Mouse (Mus musculus): Measurements from ENCODE around the gene Rrn3. TPM values are rescaled to one million over a fixed set of nuclear protein-coding genes. Genes with fewer than 3 reads are reported as not detected.
A peak's percentile ranks its signal among the peaks of the same experiment; 100 is the strongest.

Gene Rrn3
- total and polyA plus RNA-seq, 3 experiments = 83.5 to 136 (median 93.8) TPM

DNA sequence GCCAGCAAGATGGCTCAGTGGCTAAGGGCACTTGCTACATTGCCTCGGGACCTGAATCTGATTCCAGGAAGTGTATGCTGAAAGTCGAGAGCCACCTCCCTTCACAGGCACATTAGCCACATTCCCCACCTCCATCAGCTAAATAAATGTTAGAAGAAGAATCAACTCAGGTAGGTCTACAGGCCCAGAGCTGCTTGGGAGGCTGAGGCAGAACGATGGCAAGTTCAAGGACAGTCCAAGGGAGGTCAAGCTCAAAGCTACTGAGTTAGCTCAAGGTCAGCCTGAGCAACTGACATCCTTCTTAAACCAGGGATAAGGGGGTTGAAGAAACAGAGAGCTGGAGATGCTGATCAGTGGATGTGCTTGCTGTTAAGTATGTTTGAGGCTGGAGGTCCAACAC, 47.7 kb upstream of the Rrn3 start:
- H3K27me3 ChIP-seq (replicated peaks) = peaks cover 11% of the 10 kb centered on the region
- no peaks in the 10 kb centered on the region for H3K9me3 ChIP-seq (replicated peaks; ENCODE audit: low read length)
- no peak overlapping the region for H3K4me3 ChIP-seq (replicated peaks in 1 of 3; ENCODE audit: low read depth in 2 of 3, low read length in 2 of 3, poor library complexity in 1 of 3)
- no peak overlapping the region for H3K27ac ChIP-seq (ENCODE audit: insufficient read depth, low read depth)
- no peaks in the 10 kb centered on the region for H3K79me2 ChIP-seq (replicated peaks; ENCODE audit: control insufficient read depth, extremely low read depth, insufficient read depth, poor library complexity, severe bottlenecking)
- H3K4me2 ChIP-seq (ENCODE audit: insufficient read depth, low read depth, poor library complexity, severe bottlenecking) = no peak overlapping the region
- TF ChIP-seq CHD2 (IDR thresholded peaks at IDR 0.05; ENCODE audit: low read length) = no peak
- no peak for TF ChIP-seq ZKSCAN1 (IDR thresholded peaks at IDR 0.05; ENCODE audit: borderline replicate concordance, low read depth, low read length)
- TF ChIP-seq ETS1 (conservative IDR thresholded peaks at IDR 0.05; ENCODE audit: low read depth, low read length) = no peak
- no peak for TF ChIP-seq TBP (conservative IDR thresholded peaks at IDR 0.05; ENCODE audit: low read depth, low read length)
- no peak for TF ChIP-seq SIN3A (IDR thresholded peaks at IDR 0.05; ENCODE audit: low read length)
- TF ChIP-seq EP300 (IDR thresholded peaks at IDR 0.05; ENCODE audit: low read length) = no peak
- no peak for TF ChIP-seq USF1 (IDR thresholded peaks at IDR 0.05; ENCODE audit: low read depth, low read length)
- dilution Hi-C loops (cut with MboI; ENCODE audit: extremely low pct_ligation_motif_present, extremely low pct_unique_long_range_greater_than_20kb, low sequenced_read_pairs) (no loop called here), in situ Hi-C loops (cut with MboI; ENCODE audit: low pct_ligation_motif_present, low pct_unique_long_range_greater_than_20kb, low sequenced_read_pairs) (loop anchor here (10.0 to 25.0 kb wide), 2 partner anchors 198 to 295 kb away; no protein-coding TSS in a partner anchor)
- no peak for DNase-seq (ENCODE audit: extremely low read depth)
- 0 out of 4 replicates have a peak, but pooled peaks cover 0 to 5% of the 10 kb centered on the region in 2 experiments for H3K4me1 ChIP-seq (ENCODE audit: control insufficient read depth in 1 of 2, insufficient read depth in 2 of 2)
- H3K9ac ChIP-seq (ENCODE audit: insufficient read depth, low read depth) = no peak overlapping the region
- no peaks in the 10 kb centered on the region for H3K36me3 ChIP-seq (replicated peaks in 1 of 2; ENCODE audit: control insufficient read depth in 1 of 2, insufficient read depth in 1 of 2, low read length in 1 of 2)

DNA sequence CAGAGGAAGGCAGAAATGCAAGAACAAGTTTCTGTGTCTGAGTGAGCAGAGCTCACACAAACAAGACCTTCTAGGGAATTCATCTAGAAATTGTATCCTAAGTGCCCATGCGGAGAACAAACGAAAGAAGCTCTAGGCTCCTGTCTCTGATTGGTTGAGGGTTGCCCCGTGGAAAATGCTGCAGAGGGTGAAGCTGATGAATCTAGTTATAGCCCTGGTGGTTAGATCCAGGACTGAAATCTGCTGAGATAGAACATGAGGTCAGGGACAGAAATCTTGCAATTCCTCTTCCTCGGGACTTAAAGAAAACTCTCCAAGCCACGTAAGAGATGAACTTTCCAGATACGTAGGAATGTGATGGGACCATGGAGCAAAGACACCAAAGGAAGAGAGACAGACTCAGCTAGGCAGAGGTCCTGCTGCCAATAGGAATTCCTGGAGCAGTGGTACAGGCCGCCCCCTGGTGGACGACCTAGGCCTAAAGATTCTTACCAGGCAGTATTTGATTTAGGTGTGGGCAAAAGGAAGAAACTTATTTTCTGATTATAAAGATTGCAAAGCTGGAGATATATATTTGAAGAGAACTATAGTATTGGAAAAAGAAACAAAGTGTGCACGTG, 46.9 kb upstream of the Rrn3 start:
- Histone ChIP-seq H3K4me1 (ENCODE audit: control insufficient read depth in 1 of 2, insufficient read depth in 2 of 2) (0 out of 4 replicates have a peak, but pooled peaks cover 0 to 5% of the 10 kb centered on the region in 2 experiments), H3K79me2 (replicated peaks; ENCODE audit: control insufficient read depth, extremely low read depth, insufficient read depth, poor library complexity, severe bottlenecking) (no peaks in the 10 kb centered on the region), H3K27me3 (replicated peaks) (peaks cover 11% of the 10 kb centered on the region), H3K27ac (ENCODE audit: insufficient read depth, low read depth) (no peak overlapping the region), H3K4me3 (replicated peaks in 1 of 3; ENCODE audit: low read depth in 2 of 3, low read length in 2 of 3, poor library complexity in 1 of 3) (no peak overlapping the region), H3K4me2 (ENCODE audit: insufficient read depth, low read depth, poor library complexity, severe bottlenecking) (0 out of 2 replicates have a peak overlapping the region, but pooled peaks have one; percentile 41), H3K9me3 (replicated peaks; ENCODE audit: low read length) (no peaks in the 10 kb centered on the region), H3K36me3 (replicated peaks in 1 of 2; ENCODE audit: control insufficient read depth in 1 of 2, insufficient read depth in 1 of 2, low read length in 1 of 2) (no peaks in the 10 kb centered on the region), H3K9ac (ENCODE audit: insufficient read depth, low read depth) (no peak overlapping the region)
- peak; percentile 69 for DNase-seq (ENCODE audit: extremely low read depth)
- dilution Hi-C loops (cut with MboI; ENCODE audit: extremely low pct_ligation_motif_present, extremely low pct_unique_long_range_greater_than_20kb, low sequenced_read_pairs) = no loop called here
- in situ Hi-C loops (cut with MboI; ENCODE audit: low pct_ligation_motif_present, low pct_unique_long_range_greater_than_20kb, low sequenced_read_pairs) = loop anchor here (10.0 to 25.0 kb wide), 2 partner anchors 199 to 296 kb away; no protein-coding TSS in a partner anchor
- TF ChIP-seq CTCF (conservative IDR thresholded peaks at IDR 0.05 in 1 of 2, IDR thresholded peaks at IDR 0.05 in 1 of 2; ENCODE audit: low read depth in 2 of 2, low read length in 2 of 2) (peak; percentile 78 to 90), CHD1 (IDR thresholded peaks at IDR 0.05; ENCODE audit: low read depth, low read length) (no peak), SMC3 (IDR thresholded peaks at IDR 0.05; ENCODE audit: low read depth, low read length) (peak; percentile 71), POLR2AphosphoS2 (IDR thresholded peaks at IDR 0.05; ENCODE audit: low read depth, low read length) (no peak), EP300 (IDR thresholded peaks at IDR 0.05; ENCODE audit: low read length) (no peak), CHD2 (IDR thresholded peaks at IDR 0.05; ENCODE audit: low read length) (no peak), USF2 (conservative IDR thresholded peaks at IDR 0.05; ENCODE audit: low read depth, low read length) (no peak), MYC (IDR thresholded peaks at IDR 0.05; ENCODE audit: low read depth, low read length) (no peak), RAD21 (IDR thresholded peaks at IDR 0.05; ENCODE audit: low read depth, low read length) (peak; percentile 78), HCFC1 (IDR thresholded peaks at IDR 0.05; ENCODE audit: low read depth, low read length) (no peak)
